Mouse (Mus musculus) heart, postnatal 10 days (tissue): ENCODE data around the gene Stk24. TPM values are rescaled to one million over a fixed set of nuclear protein-coding genes. Genes with fewer than 3 reads are reported as not detected.

Source experiments
- DNase-seq, 2 experiments: peaks; one replicate each; pipeline ENCODE4 v3.0.0; 2021
- intact Hi-C: fragments of 180-260 bp; cut with DNase I; formaldehyde crosslinking; loops from one replicate; pipeline ENCODE4 v1.15.1; 2025
- total RNA-seq, 2 experiments: library from RNA; stranded (reverse); gene quantifications; 2 replicates each; pipeline ENCODE4 v1.2.3; 2021

The Stk24 gene
- total RNA-seq, 2 experiments from 2014 or later, result 86.3 to 96.3 TPM

GRCm38 (mm10) chr14:121353648-121354377 lies 26.0 kb downstream of the Stk24 start:
- DNase-seq, result no peak
- intact Hi-C loops, result no loop called here

DNA sequence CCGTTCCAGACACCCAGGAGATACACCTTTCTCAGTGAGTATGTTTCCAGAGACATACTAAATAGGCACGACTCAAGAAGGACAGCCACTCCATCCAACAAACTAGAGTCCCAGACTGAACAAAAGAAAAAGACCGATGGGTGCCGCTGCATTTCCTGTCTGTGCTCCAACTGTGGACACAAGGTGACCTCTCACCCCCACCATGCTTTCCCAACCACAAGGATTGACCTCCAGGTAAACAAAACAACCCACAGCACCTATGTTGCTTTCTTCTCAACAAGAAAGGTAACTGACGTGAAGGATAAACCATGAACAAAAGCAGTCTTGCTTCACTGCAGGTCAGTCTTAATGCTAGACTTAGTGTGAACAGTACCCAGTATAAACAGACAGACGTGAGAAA lies 27.1 kb downstream of the Stk24 start:
- intact Hi-C loops, result no loop called here
- no peak for DNase-seq

DNA sequence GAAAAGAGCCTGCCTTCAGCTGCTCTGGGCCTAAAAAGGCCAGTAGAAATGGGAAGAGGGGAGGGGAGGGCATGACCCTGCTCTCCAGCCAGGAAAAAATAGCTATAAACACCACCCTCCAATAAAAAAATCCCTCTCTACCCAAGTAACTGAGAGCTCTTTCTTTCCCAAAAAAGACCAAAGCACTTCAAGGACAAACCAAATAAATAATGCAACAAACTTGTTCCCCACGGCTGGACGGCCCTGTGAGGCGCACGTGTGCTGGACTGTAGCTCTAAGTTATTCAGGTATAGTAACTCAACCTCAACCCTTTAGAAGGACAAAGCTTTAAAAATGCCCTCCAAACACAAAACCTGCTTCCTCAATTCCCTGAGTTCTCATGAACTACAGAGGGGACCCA lies 28.1 kb downstream of the Stk24 start:
- DNase-seq, result no peak
- intact Hi-C loops, result no loop called here

GRCm38 (mm10) chr14:121350011-121350410 lies 29.8 kb downstream of the Stk24 start:
- intact Hi-C loops, result no loop called here
- peak in 1 of 2 experiments; percentile 57 for DNase-seq

DNA sequence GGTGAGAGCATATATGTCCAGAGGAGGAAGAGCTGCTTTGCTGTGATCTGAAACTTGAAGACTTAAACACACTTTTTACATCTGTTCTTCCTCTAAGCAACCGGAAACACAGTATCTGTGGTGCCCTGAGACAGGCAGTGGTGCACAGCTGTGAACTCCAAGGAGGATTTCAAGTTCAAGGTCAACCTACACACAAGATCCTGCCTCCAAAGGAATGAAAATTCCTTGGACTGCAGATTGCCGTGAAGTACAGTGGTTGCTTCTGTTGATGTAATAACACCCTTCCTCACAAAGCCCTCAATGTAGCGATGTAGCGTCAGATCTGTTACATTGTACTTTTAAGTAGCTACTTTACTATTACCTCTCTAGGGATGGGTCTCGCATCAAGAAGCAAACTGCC lies 30.5 kb downstream of the Stk24 start:
- intact Hi-C loops, result no loop called here

DNA sequence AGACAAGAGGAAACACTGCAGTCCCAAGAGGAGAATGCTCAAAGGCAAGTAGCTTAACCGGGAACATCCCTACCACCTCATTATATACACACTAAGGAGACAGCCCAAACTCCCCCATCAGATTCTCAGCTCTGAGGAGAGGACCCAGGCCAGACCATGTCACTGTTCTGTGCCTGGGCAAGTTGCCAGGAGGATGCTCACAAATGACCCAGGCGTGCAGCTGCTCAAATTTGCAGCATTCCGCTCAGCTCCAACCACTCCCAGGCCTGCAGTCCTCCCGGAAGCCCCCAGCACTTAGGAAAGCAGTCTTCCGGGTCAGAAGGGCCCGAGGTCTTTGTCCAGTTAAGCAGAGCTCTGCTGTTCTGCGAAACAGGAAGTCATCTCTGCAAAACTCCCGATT lies 31.6 kb downstream of the Stk24 start:
- DNase-seq, result peak; percentile 67 to 74
- intact Hi-C loops, result no loop called here

More for the DNA sequence above, 30.5 kb downstream of the Stk24 start:
- no peak for DNase-seq

- peak; percentile 53 to 61 for DNase-seq
These were observed 32.7 kb downstream of the Stk24 start for GRCm38 (mm10) chr14:121347134-121347533.

GRCm38 (mm10) chr14:121346654-121347053 lies 33.2 kb downstream of the Stk24 start:
- intact Hi-C loops, result loop anchor here (2.0 kb wide), 1 partner anchor 32 kb away; no protein-coding TSS in a partner anchor
- DNase-seq, result no peak

More at GRCm38 (mm10) chr14:121347134-121347533, 32.7 kb downstream of the Stk24 start:
- intact Hi-C loops, result loop anchor here (2.0 kb wide), 1 partner anchor 32 kb away; no protein-coding TSS in a partner anchor

GRCm38 (mm10) chr14:121346053-121346452 lies 33.8 kb downstream of the Stk24 start:
- intact Hi-C loops, result loop anchor here (2.0 kb wide), 1 partner anchor 33 kb away; no protein-coding TSS in a partner anchor
- no peak for DNase-seq

DNA sequence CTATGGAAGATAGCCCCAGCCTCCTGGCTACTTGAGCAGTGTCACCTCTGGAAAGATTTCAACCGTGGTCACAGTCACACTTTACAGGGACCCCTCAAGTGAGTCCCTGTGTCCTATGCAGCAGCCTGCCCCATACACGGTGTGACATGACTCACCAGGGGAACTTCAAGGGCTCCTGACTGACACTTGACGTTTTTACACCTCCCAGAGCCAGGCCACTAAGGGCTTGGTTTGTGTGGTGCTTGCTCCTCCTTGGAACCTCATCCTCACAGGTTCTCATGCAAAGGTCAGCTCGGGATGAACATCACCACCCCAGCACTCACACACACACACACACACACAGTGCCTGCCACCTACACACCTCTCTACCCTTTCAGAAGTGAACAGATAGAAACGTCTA lies 34.9 kb downstream of the Stk24 start:
- no peak for DNase-seq
- intact Hi-C loops, result no loop called here

DNA sequence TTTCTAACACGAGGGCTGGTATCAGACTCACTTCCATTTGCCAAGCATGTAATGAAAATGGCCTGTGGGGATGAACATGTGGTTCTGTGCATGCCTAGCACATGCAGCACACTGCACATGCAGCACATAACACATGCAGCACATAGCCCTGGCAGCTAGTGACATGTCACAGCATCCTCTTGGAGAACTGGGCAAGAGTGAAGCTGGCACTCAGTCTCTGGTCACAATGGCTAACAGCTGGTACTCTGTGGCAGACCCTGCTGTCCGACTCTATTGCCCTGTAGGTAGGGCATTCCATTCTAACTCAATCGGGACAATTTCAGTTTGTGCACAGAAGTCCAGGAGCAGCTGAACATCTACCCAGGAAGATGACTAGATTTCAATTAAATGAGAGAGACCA lies 36.9 kb downstream of the Stk24 start:
- intact Hi-C loops, result no loop called here

DNA sequence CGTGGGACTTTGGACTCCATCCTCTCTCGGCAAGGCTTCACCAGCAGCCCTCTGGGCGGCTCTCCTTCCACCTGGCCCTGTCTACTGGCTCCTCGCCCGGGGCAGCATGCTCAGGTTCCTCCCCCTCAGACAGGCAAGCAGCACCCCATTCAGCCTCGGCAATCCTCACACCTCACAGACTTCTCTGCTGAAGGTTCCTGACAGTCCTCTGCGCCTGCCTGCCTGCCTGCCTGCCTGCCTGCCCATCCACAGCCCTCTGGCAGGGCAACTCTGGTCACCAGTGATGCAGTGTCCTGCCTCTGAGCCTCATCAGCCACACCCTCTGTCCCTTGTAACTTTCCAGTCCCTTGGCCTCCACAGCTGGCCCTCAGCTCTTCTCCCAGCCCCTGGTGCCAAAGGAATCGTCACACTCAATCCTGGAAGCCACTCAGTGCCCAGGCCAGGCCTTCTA lies 39.8 kb downstream of the Stk24 start:
- intact Hi-C loops, result no loop called here
- DNase-seq, result peak; percentile 72 to 76

More for the DNA sequence above, 36.9 kb downstream of the Stk24 start:
- DNase-seq, result no peak

GRCm38 (mm10) chr14:121338819-121339573 lies 40.8 kb downstream of the Stk24 start:
- DNase-seq, result peak in 1 of 2 experiments; percentile 57
- intact Hi-C loops, result no loop called here

DNA sequence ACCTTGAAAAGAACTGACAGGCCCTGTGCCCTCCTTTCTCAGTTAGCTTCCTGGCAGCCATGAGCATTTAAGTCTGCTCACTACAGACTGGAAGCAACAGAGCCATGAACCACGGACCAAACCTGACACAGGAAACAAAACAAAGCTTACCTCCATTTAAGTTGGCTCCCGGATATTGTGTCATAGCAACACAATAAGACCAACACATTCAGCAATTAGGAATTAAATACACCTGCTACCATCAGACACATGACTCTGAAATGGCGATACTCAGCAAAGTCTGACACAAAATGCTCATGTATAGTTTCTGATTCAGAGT lies 49.8 kb downstream of the Stk24 start:
- intact Hi-C loops, result no loop called here
- DNase-seq, result no peak

DNA sequence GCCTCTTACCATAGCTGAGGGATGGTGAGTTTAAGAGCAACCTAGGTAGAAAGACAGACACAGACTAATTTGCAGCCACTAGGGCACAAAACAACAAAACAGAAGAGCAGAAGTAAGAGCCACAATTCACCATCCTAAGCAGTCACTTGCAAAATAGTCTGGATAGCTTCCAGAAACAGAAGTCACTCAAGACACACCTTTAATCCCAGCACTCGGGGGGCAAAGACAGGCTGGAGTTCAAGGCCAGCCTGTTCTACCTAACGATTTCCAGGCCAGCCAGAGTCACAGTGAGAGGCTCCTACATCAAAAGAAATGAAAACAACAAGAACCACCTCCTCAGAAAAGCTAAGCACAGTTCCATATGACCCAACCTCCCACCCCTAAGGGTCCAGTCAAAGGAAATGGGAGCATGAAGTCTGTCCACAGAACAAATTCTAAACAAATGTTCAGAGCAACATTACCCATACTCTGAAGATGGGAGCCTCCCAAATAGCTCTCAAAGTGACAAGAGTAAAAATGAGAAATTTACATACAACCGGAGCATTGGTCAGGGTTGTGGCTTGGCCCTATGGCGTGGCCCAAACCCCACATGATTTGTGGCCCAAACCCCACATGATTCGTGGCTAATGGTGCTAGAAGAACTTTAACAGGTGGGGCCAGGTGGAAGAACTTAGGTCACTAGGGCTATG lies 50.3 kb downstream of the Stk24 start:
- DNase-seq, result no peak
- intact Hi-C loops, result no loop called here

DNA sequence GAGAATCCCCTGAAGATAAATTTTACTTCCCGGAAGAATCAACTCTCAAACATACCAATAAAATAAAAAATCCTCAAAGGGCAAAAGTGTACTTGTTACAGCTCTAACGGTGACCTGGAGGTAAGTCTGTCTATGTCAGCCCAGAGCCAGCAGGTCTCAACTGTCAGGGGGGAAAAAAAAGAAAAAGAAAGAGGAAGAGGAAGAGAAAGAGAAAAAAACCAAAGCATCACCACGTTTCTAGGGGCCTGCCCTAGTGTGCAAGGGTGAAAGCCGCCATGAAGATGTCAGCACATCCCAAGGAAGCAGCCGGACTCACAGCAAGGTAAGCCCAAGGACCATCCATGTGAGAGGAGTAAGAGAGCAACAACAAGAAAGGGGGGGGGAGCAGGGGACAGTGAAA lies 50.9 kb downstream of the Stk24 start:
- intact Hi-C loops, result no loop called here
- DNase-seq, result no peak

GRCm38 (mm10) chr14:121326432-121326831 lies 53.4 kb downstream of the Stk24 start:
- intact Hi-C loops, result no loop called here
- DNase-seq, result no peak

- intact Hi-C loops, result no loop called here
- no peak for DNase-seq
These were observed 55.1 kb downstream of the Stk24 start for GRCm38 (mm10) chr14:121324521-121325330.

DNA sequence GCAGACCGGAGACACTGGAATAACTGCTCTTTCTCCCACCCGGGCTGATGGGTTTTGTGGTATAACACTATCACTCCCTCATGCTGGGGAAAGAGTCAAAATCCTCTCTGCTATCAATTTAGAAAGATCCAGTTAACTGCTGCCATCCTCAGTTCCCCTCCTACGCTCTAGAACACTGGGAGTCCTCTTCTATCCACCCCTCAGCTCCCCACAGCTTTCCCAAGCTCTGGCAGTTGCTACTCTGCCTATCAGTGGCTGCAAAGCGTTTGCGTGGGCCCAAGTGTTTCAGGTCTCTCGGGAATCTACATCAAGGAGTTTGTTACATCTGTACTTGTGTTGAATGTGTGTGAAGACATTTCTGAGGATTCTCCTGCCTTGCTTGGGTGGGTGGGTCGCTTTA lies 57.2 kb downstream of the Stk24 start:
- intact Hi-C loops, result no loop called here
- DNase-seq, result no peak

GRCm38 (mm10) chr14:121322150-121322549 lies 57.7 kb downstream of the Stk24 start:
- intact Hi-C loops, result no loop called here
- no peak for DNase-seq
